Mouse (Mus musculus) adrenal gland, adult 8-10 months (tissue): ENCODE results near the gene Rabgef1. TPM values are rescaled to one million over a fixed set of nuclear protein-coding genes. Genes with fewer than 3 reads are reported as not detected.

Experiments used
- DNase-seq: peaks from one replicate; pipeline ENCODE4 v3.0.0; 2022
- total RNA-seq, 4 experiments: library from RNA; stranded (reverse); gene quantifications; 2 replicates each; pipeline ENCODE4 v1.2.4; 2022

The Rabgef1 gene
- 10 to 100 TPM; 32.0 to 53.7 (median 39.0) TPM for total RNA-seq

DNA sequence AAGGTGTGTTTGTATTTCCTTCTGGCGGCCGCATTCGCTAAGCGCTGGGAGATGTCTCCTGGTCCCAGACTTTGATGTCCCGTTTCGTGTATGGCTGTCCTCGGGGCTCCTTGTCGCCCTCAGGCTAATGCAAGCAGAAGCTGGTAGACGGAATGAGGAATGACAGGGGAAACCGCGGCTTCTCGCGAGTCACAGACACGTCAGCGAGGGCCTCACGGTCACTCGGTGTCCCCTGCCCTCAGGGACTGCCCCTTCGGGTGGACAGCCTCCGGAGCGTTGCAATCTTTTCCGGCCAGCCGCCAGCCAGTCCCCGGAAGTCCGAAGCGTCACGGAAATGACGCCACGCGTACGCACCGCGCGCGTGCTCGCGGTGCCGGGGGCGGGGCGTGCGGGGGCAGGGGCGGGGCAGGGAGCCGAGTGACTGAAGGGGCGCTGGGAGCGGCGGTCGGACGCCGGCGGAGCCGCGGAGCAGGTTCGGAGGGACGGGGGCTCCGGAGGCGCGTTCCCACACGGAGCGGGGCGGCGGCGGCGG, at the start of gene Rabgef1:
Rabgef1 (plus strand) TSS at position 376 of the 532 bp plus-strand sequence.
- DNase-seq = peak; percentile 96

DNA sequence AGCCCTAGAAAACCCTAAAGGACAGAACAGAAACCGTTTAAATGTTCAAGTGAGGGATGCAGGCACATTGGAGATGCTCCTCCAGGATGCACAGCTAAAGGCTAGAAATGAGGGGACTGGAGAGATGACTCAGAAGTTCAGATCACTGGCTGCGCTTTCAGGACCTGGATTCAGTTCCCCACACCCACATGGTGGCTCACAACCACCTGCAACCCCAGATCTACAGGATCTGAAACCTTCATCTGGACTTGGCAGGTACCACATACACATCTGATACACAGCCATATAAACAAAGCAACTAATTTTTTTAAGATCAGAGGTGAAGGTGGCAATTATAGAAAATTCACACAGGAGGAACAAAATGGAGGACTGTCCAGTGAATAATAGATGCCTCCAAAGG, 49.2 kb upstream of the Rabgef1 start:
- no peak for DNase-seq

DNA sequence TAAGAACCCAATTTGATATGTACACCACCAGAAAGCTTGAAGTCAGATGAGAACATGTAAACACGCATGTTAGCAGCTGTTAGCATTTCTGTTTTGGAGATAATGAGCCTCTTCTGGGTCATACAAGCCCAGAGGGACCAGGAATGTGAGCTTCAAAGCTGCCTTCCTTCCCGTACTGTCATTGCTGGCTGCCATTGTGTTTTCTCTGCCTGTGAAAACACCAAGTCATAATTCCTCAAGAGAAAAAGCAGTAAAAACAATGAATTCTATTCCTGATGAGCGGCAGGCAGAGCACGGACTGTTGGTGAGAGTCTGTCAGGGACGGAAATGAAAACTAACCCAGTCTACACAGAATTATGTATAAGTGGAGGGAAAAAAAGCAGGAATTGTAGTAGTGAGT, 47.3 kb upstream of the Rabgef1 start:
- DNase-seq = no peak

DNA sequence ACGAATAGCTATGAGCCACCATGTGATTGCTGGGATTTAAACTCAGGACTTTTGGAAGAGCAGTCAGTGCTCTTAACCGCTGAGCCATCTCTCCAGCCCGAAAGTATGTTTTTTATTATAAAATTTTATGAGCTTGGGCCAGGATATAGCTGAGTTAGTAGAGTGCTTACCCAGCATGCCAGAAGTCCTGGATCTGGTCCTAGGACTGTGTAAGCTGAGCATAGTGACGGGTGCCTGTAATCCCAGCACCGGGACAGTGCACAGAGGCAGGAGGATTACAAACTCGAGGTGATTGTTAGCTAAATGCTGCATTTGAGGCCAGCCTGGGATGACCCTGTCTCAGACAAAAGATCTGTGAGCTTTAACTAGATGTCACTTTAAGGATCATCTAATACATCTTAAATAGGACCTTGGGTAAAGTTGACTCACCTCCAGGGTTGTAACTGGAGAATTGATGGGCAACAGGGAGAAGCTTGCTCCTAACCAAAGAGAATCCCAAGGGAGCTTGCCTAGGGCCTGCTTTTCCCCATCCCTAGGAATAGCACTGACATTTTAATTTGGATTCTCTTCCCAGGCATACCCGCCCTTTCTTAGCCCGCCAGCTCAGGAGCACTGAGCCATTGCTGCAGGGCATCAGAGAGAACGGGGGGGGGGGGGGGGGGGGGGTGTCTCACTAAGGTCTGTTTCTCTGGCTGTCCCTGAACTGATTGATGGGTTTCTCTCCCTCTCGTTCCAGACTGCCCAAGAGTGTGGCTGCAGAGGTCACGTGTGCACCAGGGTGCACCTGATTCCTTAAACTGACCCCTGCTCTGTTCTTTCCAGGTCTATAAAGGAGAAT, 42.7 kb upstream of the Rabgef1 start:
- no peak for DNase-seq

DNA sequence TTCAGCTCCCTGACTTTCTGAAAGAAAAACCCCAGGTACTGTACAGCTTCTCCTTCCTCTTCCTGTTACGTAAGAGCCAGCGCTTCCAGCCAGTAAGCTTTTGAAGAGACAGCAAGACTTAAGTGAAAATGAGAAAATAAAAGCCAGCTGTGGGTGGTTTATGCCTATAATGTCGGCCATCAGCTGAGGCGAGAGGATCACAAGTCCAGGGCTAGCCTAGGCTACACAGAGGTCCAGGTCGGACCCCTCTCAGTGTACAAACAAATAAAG, 42.1 kb upstream of the Rabgef1 start:
- DNase-seq = no peak

DNA sequence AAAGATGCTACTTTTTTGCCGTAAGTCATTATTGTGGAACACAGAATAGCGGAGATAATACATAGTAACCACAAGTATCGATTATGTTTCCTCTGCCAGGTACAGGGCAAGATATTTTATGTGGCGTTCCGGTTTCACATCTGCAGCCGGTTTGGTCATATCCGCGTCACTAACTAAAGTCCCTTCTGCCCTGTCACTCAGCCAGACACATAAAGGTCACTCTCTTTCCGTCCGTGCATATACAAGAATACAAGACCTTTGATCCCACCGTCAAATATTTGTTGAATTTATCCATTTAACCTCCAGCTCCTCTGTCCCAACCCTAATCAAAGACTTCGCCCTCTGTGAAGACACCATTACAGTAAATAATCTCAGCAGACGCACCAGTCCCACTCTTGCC, 35.0 kb upstream of the Rabgef1 start:
- DNase-seq = no peak

DNA sequence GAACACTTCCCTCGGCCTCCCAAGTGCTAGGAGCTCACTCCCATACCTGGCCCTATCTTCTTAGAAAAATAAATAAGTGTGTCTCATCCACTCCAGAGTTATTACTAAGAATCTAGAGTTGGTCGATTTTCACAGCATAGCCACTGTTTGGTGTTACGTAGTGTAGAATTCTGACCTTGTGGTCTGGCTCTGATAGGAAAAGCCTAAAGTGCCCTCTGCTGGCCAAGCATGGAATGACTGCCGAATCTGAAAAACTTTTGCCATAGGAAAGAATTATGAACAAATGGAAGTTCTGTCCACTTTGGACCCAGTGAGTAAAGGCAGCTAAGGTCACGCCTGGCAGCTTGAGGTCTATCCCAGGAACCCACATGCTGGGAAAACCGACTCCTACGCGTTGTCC, 32.2 kb upstream of the Rabgef1 start:
- peak; percentile 73 for DNase-seq

DNA sequence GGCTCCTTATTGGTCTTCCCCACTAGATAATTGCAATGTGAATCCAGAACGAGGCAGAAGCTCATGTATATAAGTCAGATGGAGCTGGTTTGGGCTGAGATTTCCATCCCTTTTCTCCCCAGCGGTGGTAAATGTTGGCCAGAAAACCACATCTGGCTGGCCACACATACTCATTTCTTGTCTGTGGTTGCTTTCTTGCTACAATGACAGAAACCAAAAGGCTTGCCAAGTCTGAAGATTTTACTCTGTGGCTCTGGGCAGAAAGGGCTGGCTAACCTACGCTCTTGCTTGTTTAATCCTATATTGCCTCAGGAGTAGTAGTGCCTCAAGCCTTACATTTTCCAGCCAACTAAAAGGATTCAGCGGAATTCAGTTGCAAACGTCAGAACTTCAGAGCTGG, 30.5 kb upstream of the Rabgef1 start:
- DNase-seq = no peak

DNA sequence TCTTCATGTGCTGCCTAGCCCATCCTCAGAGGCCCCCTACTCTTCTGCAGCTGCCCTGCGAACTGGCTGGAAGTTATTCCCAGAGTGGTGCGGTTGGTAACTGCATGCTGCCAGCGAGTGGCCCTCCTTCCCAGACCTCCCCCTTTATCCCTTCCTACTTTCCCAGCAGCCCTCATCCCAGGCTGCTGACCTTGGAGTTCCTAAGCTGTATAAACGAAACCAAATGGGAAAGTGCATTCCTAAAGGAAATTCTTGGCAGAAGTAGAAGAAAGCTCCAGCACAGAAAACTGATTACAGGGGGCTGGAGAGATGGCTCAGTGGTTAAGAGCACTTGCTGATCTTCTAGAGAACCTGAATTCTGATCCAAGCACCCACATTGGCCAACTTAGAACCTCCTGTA, 29.6 kb upstream of the Rabgef1 start:
- peak; percentile 33 for DNase-seq

DNA sequence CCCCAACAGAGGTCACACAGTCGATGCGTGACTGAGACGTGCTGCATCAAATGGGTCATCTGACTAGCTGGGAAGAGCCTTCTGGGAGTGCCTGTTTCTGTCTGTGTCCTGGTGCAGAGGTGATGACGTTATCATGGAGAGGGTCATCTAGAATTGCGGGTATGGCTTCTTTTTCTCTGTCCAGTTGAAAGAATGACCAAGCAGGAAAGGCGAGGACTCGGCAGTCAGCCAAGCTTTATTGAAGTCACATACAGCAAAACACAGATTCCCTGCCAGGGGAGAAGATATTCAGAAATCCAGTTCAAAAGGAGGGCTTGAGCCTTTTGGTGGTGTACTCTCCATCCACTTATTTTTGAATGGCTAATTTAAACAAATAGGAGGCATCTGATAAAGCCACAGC, 28.5 kb upstream of the Rabgef1 start:
- DNase-seq = no peak

DNA sequence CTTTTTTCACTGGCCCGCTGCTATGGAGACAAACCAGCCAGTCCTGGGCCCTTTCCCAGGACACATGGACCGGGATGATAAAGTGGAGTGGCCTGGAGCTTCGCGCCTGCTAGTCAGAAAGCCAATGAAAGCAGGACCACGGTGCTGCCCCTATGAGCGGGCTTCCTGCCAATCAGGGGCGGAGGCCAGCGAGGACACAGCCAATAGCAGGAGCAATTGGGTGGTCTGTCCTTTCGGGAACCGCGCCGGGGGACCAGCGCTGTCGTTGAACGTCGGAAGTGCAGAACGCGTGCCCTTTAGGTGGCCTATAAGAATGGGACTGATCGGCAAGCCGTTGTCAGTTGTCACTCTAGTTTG, 27.6 kb upstream of the Rabgef1 start:
- DNase-seq = peak; percentile 89

DNA sequence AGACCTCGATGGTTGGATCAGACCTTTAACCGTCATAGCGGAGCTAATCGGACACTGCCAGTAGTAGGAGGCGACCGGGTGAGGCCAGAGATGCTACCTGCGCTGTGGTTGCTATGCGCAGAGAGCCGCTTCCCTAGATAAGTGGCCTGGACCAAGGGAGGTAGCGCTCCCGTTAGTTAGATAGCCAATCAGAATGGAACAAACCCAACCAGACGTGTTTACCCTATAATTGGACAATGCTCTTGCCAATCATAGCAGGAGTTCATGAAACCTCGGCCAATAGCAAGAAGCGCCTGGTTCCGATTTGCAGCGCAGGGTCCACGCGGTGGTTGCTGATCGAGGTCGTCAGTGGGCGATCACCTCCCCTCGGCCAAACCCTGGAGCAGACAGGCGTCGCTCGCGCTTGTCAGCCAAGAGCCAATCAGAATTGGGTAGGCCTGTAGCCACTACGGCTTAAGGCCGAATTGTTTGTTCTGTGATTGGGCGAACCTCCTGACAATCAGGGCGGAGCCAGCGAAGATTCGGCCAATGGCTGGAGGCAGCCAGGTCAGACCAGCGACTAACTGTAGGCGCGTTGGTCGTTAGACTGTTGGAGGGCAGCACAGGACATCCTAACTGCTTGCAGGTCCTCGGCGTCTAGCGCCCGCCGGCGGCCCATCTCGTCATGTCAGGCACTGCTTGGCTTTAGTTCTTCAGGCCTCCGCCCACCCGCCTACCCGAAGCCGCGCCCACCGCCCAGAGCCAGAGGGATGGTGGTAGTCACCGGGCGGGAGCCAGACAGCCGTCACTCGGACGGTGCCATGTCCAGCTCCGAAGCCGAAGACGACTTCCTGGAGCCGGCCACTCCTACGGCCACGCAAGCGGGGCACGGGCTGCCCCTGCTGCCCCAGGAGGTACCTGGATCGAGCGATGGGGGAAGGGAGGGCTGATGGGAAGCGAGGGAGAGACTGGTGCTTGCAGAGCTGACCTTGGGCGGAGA, 27.0 kb upstream of the Rabgef1 start, which contains the start of gene Kctd7:
Kctd7 (plus strand) TSS at position 528 of the 979 bp plus-strand sequence.
- DNase-seq = peak; percentile 98

DNA sequence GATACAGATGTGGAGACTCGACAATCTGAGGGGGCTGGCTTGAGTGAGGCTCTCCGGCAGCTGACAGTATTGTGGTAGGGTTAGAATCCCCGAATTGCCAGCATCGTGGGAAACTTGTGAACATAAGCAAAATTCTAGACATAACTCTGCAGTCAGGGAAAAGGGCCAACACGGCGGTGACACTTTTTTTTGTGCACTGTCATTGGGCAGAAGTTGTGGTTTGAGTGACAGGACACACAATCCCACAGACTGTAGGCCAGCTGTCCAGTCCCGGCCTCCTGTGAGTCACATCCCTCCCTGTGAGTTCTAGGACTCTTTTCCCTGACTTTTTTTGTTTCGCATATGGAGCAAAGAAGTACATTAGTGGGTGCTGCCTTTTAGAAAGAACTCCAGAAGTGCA, 25.6 kb upstream of the Rabgef1 start:
- DNase-seq = no peak

DNA sequence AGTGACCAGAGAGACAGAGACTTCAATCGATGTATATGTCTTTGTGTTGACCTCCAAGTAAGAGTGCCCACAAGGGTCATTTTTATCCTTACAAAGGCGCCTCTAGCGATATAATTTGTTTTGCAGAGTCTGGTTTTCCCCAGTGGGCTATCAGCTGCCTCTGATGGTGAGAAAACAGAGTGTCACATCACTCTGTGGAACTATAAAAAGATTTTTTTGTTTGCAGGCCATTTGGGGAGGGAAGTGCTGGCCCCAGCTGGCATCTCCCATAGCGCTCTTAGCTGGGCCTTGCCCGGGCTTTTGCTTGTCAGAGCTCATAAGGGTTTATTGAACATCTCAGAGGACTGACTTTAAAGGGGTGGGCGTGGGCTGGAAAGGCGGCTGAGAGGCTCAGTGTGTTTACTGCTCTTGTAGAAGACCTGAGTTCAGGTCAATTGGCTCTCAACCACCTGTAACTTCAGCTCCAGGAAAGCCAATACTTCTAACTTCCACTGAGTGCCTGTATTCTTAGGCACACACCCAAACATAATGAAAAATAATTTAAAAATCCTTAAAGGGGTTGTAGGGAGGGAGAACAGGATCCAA, 21.8 kb upstream of the Rabgef1 start:
- no peak for DNase-seq

DNA sequence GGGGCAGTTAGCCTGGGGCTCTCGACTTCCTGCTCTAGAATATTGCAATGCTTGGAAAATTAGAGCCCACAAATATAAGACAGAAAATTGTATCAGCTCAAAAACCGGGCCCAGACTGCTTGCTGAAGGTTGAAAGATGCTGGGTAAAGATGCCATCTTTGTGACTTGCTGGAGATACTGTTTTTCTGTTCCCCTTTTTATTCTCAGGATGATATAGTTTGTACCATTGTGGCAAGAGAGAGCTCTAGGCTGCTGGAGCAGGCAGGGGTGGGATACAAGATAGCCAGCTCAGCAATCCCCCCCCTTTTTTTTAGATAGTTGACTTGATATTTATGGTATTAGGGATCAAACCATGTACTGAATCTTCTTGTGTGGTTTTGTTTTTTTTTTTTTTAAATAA, 17.3 kb upstream of the Rabgef1 start:
- DNase-seq = no peak

DNA sequence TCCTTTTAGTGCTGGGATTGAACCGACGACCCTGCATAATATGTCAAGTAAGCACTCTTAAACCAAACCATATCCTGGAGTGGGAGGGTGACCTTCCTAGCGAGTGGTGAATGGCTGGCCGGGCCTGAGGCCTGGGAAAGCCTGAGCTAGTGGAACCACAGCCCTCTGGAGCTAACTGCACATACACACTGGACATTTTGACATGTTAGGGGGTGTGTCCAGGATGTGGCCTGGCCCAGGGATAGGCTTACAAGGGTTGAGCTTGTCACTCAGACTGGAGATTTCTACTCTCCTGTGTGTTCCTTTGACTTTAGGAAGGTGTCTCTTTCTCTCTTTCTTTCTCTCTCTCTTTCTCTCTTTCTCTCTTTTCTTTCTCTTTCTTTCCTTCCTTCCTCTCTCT, 13.1 kb upstream of the Rabgef1 start:
- no peak for DNase-seq

DNA sequence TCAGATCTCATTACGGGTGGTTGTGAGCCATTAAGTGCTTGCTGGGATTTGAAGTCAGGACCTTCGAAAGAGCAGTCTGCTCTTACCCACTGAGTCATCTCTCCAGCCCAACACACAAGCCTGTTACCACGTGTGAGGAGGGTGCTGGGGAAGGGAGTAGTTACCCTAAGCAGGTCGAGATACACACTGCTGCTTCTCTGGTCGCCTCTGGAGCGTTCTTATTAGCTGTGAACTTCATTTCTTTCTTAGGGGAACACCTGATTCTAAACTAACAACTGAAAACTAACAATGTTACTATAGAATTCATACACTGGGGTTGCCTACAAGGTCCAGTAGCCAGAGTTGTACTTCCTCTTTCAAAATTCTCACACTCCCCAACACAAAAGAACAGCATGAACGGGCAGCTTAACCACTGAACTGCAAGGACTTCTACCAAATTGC, 11.8 kb upstream of the Rabgef1 start:
- DNase-seq = no peak

DNA sequence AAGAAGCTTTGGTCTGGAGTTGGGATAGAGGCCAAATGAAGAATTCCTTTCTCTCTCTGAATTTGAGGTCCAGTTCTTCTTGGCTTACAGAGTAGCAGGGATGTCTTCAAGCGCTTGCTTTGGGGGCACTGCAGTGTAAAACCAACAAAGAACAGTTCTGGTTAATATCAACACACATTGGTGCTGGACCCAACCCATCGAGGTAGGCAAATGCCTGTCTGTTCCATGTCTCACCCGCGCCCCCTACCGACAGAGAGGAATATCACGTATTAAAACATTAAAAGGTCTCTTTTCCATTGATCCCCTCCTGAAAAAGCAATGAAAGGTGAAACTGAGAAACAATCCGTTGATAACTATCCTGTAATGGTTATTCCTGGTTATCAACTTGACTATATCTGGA, 7.9 kb upstream of the Rabgef1 start:
- peak; percentile 45 for DNase-seq

DNA sequence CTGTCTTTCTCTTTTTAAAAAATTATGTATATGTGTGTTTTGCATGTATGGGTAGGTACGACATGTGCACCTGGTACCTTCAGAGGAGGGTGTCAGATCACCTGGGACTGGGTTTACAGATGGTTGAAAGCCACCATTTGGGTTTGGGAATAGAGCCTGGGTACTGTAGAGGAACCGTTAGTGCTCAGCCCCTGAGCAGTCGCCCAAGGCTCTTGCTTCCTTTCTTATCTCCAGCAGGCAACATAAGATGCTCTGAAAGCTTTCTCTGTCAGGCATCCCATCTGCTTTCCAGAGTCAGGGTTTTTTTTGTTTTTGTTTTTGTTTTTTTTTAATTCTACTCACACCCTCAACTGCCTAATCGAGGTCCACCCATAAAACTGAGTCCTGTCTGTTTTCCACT, 6.4 kb upstream of the Rabgef1 start:
- no peak for DNase-seq

DNA sequence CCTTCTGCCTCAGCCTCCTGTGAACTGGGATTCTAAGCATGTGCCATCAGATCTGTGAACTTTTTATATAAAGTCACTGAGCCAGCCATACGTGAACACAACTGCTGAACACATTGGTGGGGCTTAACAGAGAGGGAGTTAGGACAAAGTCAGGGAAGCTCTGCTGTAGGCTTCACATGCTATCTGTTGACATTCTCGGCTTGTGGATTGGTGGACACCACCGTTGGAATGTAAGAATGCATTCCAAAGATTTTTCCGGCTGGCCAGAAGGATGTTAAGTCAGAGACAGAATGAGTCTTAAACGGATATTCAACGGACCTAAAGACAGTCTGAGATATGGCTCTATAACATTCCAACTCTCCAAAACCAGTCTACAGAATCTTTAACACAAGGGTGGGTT, 2.5 kb upstream of the Rabgef1 start:
- DNase-seq = no peak

DNA sequence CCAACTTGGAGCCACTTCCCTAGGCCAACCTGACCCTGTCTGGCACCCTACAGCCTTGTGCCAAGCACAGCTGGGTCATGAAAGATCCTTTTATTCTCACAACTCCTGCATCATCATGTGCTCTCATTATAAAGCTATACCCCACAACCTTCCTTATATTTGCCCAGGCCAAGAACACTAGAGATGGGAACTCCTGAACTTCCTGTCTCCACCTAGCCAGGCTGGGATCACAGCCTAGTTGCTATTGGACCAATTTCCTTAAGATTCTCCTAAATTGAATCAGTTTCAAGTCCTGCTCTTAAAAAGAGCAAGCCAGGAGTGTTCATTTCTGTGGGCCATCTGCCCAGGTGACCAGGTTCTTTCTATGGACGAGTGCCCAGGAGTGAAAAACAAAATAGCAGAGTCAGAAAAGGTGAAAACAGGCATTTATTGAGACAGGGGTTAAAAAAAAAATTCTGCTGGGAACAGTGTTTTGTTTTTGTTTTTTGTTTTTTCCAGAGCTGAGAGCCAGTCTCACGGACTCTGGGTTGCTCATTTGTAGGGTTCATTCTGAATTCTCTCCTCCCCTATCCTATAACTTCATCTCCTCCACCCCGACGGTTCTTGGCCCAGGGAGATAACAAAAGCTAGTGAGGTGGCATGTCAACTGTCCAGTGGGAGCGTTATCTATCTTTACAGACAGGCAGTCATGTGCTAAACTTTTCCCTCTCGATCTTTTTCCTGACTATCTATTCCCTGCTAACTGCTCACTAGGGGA, 754 bp upstream of the Rabgef1 start:
- no peak for DNase-seq

DNA sequence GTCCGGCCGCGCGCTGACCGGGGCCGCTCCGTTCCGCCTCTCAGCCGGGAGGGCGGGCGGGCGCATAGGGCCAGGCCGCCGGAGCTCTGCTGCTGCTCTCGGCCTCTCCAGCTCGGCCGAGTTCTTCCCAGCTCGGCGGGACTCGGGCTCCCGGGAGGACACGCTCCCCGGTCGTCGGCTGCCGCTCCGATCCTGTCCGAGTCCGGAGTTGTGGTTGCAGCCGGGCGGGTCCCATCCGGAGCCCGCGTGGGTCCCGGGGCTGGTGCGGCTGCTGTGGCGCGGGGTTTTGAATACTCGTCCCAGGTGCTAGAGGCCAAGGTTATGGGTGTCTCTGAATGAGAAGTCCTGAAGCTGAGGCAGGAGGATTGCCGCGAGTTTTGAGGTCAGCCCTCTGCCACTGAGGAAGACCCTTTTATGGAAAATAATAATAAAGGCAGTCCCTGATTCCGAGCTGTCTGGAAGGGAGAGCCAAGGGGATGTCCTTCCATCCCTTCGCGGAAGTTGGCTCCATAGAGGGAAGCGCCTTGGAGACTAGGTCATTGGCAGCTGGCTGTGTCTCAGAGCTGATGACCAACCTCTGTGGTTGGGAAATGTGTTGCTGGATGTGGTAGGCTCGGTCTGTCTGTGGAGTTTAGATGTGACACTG, 481 bp downstream of the Rabgef1 start:
- peak; percentile 69 for DNase-seq
